Mouse (Mus musculus) megakaryocyte, adult 5-6 weeks (primary cell): ENCODE data around the gene Dnah11. TPM values are rescaled to one million over a fixed set of nuclear protein-coding genes. Genes with fewer than 3 reads are reported as not detected.
A peak's percentile ranks its signal among the peaks of the same experiment; 100 is the strongest.

Experiments
- ATAC-seq: 2 replicates; pipeline ENCODE4 v1.8.0; 2016; ENCODE audit warnings: mild to moderate bottlenecking, inconsistent platforms; ENCODE audit not compliant: poor library complexity, severe bottlenecking
- total RNA-seq, 2 experiments: library from RNA; stranded (forward) in 1 of 2; stranded (reverse) in 1 of 2; fragments of 153-499, 151-499 nt in 1 of 2; fragments of 221-1000, 200-1000 nt in 1 of 2; gene quantifications; 2 replicates each; pipeline versions ENCODE4 v1.2.3 to v1.2.4; 2015 to 2017

Dnah11 gene
- total RNA-seq (2015), result not detected in 2 replicates
- not detected in 2 replicates for total RNA-seq (2017)

- ATAC-seq, result peak; percentile 94
These were observed at the start of gene Dnah11 for GRCm38 (mm10) chr12:118198386-118199093. Gene Dnah11 (minus strand): TSS chr12:118199043.

- ATAC-seq, result peak; percentile 36
These were observed 22.3 kb upstream of the Dnah11 start for GRCm38 (mm10) chr12:118221182-118221581.

GRCm38 (mm10) chr12:118220062-118220461 lies 21.2 kb upstream of the Dnah11 start:
- peak; percentile 74 for ATAC-seq

- peak; percentile 38; the same call in 1 of the 2 replicates for ATAC-seq
These were observed 13.3 kb upstream of the Dnah11 start for GRCm38 (mm10) chr12:118212163-118212562.

DNA sequence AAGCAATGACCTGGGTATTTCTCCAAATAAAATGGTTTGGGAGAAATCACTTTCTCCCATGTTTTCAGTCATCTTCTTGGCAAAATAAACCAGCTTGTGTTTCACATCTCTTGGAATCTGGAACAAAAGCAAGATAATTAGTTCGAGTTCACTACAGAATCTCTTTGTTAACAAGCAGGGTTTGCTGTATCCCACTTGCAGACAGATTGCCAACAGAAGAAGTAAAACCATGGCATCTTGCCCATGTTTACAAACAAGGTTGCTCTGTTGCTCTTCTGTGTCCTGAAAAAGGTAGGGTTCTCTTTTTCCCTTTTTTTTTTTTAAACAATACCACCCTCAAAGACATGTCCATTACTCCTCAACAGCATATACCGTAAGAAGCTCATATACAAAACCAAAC lies 2.3 kb downstream of the Dnah11 start:
- ATAC-seq, result no peak

DNA sequence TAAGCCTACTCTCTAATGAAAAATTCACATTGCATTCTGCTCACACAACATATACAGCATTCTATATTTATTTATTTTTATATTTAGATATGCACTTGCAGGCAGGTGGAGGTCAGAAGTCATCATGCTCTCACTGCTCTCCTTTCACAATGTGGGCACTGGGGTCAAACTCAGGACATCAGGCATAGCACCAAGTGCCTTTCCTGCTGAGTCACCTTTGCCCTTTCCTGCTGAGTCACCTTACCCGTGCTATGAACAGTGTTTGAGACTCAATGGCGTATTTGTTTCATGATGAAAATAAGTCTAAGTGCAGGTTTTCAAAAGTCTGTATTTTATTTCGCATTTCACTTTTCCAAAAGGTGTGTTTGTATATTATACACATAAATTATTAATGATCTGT lies 9.3 kb downstream of the Dnah11 start:
- no peak for ATAC-seq

GRCm38 (mm10) chr12:118187663-118188062 lies 11.2 kb downstream of the Dnah11 start:
- ATAC-seq, result no peak

- ATAC-seq, result no peak
These were observed 11.9 kb downstream of the Dnah11 start for GRCm38 (mm10) chr12:118186881-118187489.

- ATAC-seq, result no peak
These were observed 12.5 kb downstream of the Dnah11 start for GRCm38 (mm10) chr12:118186120-118186880.

DNA sequence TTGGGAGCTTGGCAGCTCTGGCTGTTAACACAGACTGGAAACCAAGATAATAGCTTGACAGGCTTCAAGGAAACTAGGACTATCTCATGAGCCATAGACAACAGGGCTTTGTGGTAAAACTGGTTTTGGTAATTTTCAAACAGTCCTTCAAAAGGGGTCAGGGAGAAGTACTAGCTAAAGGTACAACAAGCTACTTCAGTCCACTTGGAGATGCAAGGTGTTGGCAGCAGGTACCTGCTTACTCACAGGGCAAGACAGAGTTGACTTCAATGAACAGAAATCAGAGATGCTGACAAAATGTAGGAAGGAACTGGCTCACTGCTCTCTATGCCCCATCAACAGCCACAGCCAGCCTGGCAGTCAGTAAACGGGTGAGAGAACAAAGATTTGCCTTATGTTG lies 14.1 kb downstream of the Dnah11 start:
- no peak for ATAC-seq

DNA sequence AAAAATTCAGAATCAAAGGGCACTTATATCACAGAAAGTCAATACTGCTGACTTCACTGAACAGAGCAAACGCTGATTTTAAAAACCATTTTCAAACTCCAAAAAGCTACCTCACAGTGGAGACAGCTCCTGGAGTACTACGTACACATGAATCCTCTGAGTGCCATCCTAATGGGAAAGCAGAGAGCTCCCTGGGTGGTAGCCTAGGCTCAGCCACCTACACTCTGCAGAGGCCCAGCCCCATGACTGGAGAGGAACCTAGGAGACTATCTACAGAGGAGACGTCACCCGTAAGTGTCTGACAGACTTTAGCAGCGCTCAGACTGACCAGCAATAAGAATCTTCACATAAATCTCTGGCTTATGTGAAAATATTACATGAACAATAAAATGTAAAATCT lies 21.1 kb downstream of the Dnah11 start:
- no peak for ATAC-seq

DNA sequence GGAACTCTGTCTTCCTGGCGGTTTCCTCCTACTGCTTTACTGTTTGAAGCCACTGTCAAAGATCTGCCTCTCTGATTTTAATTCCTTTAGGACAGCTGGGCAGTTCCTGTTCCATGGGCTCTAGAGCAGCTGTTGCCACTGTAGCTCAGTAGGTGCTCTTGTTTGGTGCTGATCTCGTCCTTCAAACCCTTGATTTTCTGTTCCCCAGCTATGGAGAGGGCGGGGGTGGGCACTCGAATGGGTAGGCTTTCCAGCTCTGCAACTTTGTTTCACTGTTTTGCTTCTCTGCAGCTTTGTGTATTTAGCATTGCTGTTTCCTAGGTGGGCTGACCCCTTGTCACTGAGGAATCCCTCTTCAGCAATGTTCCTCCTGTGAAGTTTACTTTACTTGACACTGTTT lies 34.1 kb downstream of the Dnah11 start:
- ATAC-seq, result no peak

DNA sequence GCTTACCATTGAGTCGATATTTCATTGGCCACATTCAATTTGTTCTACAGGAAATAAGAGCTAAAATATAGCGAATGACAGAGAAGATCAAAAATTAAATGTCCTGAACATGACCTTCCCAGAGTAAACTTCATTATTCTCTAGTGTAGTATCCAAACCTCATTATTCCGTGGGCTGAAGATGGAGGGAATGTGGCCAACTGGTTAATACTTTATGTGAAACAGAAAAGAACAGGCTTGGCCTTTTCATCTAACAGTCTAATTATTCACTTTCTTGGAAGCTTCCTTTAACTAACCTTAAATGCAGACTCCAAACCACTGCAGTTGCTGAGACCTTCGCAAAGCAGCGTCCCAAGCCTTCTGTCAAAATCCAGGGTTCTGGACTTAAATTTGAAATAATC lies 41.9 kb downstream of the Dnah11 start:
- no peak for ATAC-seq

DNA sequence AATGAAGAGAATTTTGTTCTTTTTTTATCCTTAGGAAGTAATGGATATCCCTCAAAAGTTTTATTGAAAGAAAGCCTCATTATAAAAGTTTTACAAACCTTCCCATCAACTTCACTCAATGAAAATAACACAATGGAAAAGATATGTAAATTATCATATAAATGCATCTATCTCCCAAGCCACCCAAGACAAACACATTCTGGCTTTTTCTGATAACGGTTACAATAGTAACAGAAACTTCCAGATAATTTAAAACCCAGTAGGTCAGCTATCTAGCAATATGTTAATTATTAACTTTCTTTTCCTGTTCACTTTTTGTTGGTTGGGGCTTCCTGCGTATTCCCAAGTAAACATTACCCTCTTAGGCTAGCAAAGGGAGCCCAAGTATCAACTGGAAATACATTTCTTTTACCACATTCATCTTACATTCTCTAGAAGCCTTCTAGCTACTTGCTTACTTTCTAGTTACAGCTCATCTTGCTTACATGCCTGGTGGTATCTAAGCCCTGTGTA lies 51.3 kb downstream of the Dnah11 start:
- no peak for ATAC-seq

GRCm38 (mm10) chr12:118128116-118128515 lies 70.7 kb downstream of the Dnah11 start:
- no peak for ATAC-seq

DNA sequence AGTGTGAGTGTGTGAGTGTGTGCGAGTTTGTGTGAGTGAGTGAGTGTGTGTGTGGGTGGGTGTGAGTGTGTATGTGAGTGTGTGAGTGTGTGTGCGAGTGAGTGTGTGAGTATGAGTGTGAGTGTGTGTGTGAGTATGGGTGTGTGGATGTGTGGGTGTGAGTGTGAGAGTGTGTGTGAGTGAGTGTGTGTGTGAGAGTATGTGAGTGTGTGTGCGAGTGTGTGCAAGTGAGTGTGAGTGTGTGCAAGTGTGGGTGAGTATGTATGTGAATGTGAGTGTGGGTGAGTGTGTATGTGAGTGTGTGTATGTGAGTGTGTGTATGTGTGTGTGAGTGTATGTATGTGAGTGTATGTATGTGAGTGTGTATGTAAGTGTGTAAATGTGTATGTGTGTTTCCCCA lies 79.2 kb downstream of the Dnah11 start:
- ATAC-seq, result no peak

GRCm38 (mm10) chr12:118112599-118112998 lies 86.2 kb downstream of the Dnah11 start:
- no peak for ATAC-seq

DNA sequence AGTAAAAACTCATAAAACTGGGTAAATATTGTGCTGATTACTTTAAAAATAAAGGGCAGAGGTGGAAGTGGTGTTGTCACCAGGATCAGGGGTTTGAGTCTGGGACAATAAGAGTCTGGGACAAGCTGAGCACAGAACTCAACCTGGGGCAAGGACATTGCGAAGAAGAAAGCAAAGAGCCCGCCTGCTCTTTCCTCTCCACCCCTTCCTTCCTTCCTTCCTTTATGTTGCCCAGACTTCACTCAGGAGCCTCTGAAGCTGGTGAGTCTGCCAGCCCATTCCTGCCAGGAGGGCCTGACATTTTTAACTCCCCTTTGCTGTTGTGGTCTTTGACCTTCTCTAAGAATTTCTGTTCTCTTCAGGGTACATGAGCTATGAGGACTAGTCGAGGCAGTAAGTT lies 86.9 kb downstream of the Dnah11 start:
- no peak for ATAC-seq

- no peak for ATAC-seq
These were observed 91.1 kb downstream of the Dnah11 start for GRCm38 (mm10) chr12:118107719-118108118.

- ATAC-seq, result no peak
These were observed 94.3 kb downstream of the Dnah11 start for GRCm38 (mm10) chr12:118104520-118104919.

DNA sequence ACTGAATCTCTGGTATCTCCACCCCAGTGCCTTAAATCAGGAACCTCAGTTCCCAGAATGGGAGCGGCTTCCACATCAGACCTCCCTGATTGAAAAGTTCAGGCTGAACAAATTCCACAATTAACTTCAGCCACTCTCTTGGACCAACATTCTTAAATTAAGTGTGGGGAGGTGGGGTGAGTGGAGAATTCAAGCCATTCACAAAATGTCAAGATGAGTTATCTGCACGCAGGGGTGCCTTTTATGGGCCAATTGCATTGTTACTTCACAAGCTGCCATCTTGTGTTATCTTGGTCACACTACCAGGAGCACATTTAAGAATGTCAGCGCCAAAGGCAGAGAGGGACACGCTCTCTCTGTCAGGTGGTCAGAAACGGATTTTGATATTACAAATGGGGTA lies 99.1 kb downstream of the Dnah11 start:
- ATAC-seq, result no peak

DNA sequence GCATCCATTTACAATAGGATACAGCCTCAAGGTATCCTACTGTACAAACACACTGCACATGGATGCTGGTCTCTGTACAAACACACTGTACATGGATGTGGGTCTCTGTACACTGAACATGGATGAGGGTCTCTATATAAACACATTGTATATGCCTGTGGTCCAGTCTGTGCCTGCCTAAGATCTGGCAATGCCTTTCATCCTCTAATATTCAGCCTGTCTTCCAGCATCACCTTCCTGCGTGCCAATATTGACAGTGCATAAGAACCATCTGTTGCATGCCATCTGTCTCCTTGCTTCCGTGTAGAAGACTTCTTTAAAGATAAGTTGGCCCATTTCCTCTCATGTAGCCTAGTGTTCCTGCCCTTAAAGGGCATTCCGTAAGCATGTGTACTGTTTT lies 100.6 kb downstream of the Dnah11 start:
- ATAC-seq, result no peak
